Mouse (Mus musculus) liver, embryonic 13.5 days (tissue): ENCODE results near the gene Serpinb9b. TPM values are rescaled to one million over a fixed set of nuclear protein-coding genes. Genes with fewer than 3 reads are reported as not detected.
"Not testable (repeated sequence)": the region's sequence is repeated elsewhere in the genome, so short reads cannot be mapped to it uniquely, and the experiment has no call there.

Source experiments
- ATAC-seq: fragments of 200-750 bp; cut with Nextera tagmentation; 2 replicates; pipeline ENCODE4 v1.8.0; 2017; ENCODE audit warnings: low read depth, mild to moderate bottlenecking, moderate number of reproducible peaks, moderate library complexity
- DNase-seq: peaks from one replicate; pipeline ENCODE4 v3.0.0; 2022
- H3K27ac ChIP-seq: fragments of 300-500 bp; sonication (generic); 2 replicates; pipeline ENCODE4 v1.5.1; 2015; ENCODE audit warnings: moderate library complexity, mild to moderate bottlenecking, inconsistent platforms
- H3K27me3 ChIP-seq: fragments of 300-500 bp; sonication (generic); 2 replicates; pipeline ENCODE4 v1.6.1; 2015; ENCODE audit warnings: mild to moderate bottlenecking, inconsistent platforms
- H3K36me3 ChIP-seq: fragments of 300-500 bp; sonication (generic); 2 replicates; pipeline ENCODE4 v1.6.1; 2015; ENCODE audit warnings: mild to moderate bottlenecking, inconsistent platforms
- H3K4me1 ChIP-seq: fragments of 300-500 bp; sonication (generic); replicated peaks from 2 replicates; pipeline ENCODE4 v1.6.1; 2015; ENCODE audit warnings: inconsistent platforms
- H3K4me2 ChIP-seq: fragments of 300-500 bp; sonication (generic); 2 replicates; pipeline ENCODE4 v1.6.1; 2015; ENCODE audit warnings: inconsistent platforms, mild to moderate bottlenecking, moderate library complexity
- H3K4me3 ChIP-seq: fragments of 300-500 bp; sonication (generic); replicated peaks from 2 replicates; pipeline ENCODE4 v1.5.1; 2015; ENCODE audit warnings: mild to moderate bottlenecking, inconsistent platforms
- H3K9ac ChIP-seq: fragments of 300-500 bp; sonication (generic); 2 replicates; pipeline ENCODE4 v1.6.1; 2015; ENCODE audit warnings: mild to moderate bottlenecking, inconsistent platforms
- H3K9me3 ChIP-seq: fragments of 300-500 bp; sonication (generic); replicated peaks from 2 replicates; pipeline ENCODE4 v1.6.1; 2016; ENCODE audit warnings: inconsistent platforms
- WGBS: fragments of 180-500 bp; shearing (Covaris S2); methylation state at CpG from one replicate; pipeline ENCODE4 v1.1.7; 2015; ENCODE audit not compliant: insufficient replicate concordance; 5-methylcytosine and 5-hydroxymethylcytosine counted together
- polyA plus RNA-seq: library from polyadenylated mRNA; unstranded; fragments of >200 nt; fragmentation: Nextera tagmentation; extraction: Ambion mirVana; gene quantifications from 2 replicates; pipeline ENCODE4 v1.2.1, GENCODE M21; 2015

Gene Serpinb9b
- polyA plus RNA-seq, 1 experiment from 2014 or later, result not detected

DNA sequence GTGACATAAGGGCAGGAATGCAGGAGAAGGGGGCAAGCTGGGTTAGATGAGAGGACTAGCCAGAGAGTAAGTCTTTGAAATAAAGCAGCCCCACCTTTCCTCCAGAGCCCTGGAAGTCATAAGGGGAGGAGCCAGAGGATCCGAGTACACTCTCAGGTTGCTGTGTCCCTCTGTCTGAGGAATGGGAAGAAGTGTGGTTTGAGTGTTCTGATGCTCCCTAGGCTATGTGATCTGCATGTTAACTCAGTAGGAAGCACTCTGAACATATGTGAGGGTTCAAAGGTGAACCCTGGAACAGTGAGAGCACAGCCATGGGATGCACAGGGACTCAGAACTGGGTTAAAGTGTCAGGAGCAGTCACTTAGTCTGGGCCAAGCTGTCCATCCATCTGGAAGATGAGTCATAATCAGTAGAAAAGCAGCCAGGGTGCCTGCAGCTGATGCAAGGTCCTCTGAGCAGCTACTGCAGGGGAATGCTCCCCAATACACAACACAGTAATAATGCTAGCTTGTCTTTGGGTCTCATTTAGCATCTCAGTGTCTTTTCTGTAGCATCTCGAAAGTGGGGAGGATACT lies 21.6 kb upstream of the Serpinb9b start:
- Histone ChIP-seq H3K4me2 (peak overlapping the region; percentile 77; the same call in 1 of the 2 replicates), H3K36me3 (no peaks in the 10 kb centered on the region), H3K27ac (peak overlapping the region; percentile 91), H3K27me3 (no peaks in the 10 kb centered on the region), H3K9me3 (no peaks in the 10 kb centered on the region), H3K4me1 (peaks cover 35% of the 10 kb centered on the region), H3K9ac (0 out of 2 replicates have a peak overlapping the region, but pooled peaks have one; percentile 71), H3K4me3 (no peak overlapping the region)
- no peak for ATAC-seq
- no peak for DNase-seq
- 63% methylated on average over 2 of the region's 2 CpGs for WGBS

- Histone ChIP-seq H3K9ac (no peak overlapping the region), H3K27me3 (no peaks in the 10 kb centered on the region), H3K9me3 (no peaks in the 10 kb centered on the region), H3K4me2 (no peak overlapping the region), H3K4me1 (peaks cover 35% of the 10 kb centered on the region), H3K4me3 (no peak overlapping the region), H3K36me3 (no peaks in the 10 kb centered on the region), H3K27ac (no peak overlapping the region)
- ATAC-seq (no peak), DNase-seq (no peak)
- WGBS, result 68% methylated on average over 3 of the region's 3 CpGs
Observed at GRCm38 (mm10) chr13:33006555-33006954, 20.7 kb upstream of the Serpinb9b start.

- no peaks in the 10 kb centered on the region for H3K36me3 ChIP-seq
- WGBS, result 72% methylated on average over 1 of the region's 1 CpGs
- H3K4me2 ChIP-seq, result no peak overlapping the region
- H3K27me3 ChIP-seq, result no peaks in the 10 kb centered on the region
- DNase-seq (no peak), ATAC-seq (no peak)
- no peak overlapping the region for H3K27ac ChIP-seq
- no peak overlapping the region for H3K9ac ChIP-seq
- H3K4me3 ChIP-seq, result no peak overlapping the region
- H3K9me3 ChIP-seq, result no peaks in the 10 kb centered on the region
- H3K4me1 ChIP-seq, result no peaks in the 10 kb centered on the region
Observed at GRCm38 (mm10) chr13:33012395-33012794, 14.8 kb upstream of the Serpinb9b start.

- 57% methylated on average over 2 of the region's 2 CpGs for WGBS
Observed at GRCm38 (mm10) chr13:33013271-33013670, 13.9 kb upstream of the Serpinb9b start.

GRCm38 (mm10) chr13:33022371-33022770 lies 4.8 kb upstream of the Serpinb9b start:
- Histone ChIP-seq H3K4me2 (no peak overlapping the region), H3K4me1 (no peaks in the 10 kb centered on the region), H3K9me3 (no peaks in the 10 kb centered on the region), H3K27me3 (no peaks in the 10 kb centered on the region), H3K9ac (no peak overlapping the region), H3K27ac (no peak overlapping the region), H3K36me3 (no peaks in the 10 kb centered on the region), H3K4me3 (no peak overlapping the region)
- no peak for DNase-seq
- ATAC-seq, result no peak
- WGBS, result 76% methylated on average over 1 of the region's 1 CpGs

More at GRCm38 (mm10) chr13:33013271-33013670, 13.9 kb upstream of the Serpinb9b start:
- H3K4me1 ChIP-seq, result no peaks in the 10 kb centered on the region
- no peak for DNase-seq
- no peaks in the 10 kb centered on the region for H3K36me3 ChIP-seq
- ATAC-seq, result no peak
- H3K27ac ChIP-seq, result no peak overlapping the region
- no peak overlapping the region for H3K4me2 ChIP-seq
- H3K9ac ChIP-seq, result no peak overlapping the region
- H3K9me3 ChIP-seq, result no peaks in the 10 kb centered on the region
- no peak overlapping the region for H3K4me3 ChIP-seq
- H3K27me3 ChIP-seq, result no peaks in the 10 kb centered on the region

- H3K36me3 ChIP-seq, result no peaks in the 10 kb centered on the region
- no peaks in the 10 kb centered on the region for H3K4me1 ChIP-seq
- ATAC-seq (0 out of 2 replicates have a peak, but pooled peaks have one; percentile 47), DNase-seq (no peak)
- H3K27me3 ChIP-seq, result no peaks in the 10 kb centered on the region
- H3K9ac ChIP-seq, result no peak overlapping the region
- 72% methylated on average over 1 of the region's 1 CpGs for WGBS
- H3K27ac ChIP-seq, result no peak overlapping the region
- H3K4me2 ChIP-seq, result no peak overlapping the region
- H3K4me3 ChIP-seq, result no peak overlapping the region
- no peaks in the 10 kb centered on the region for H3K9me3 ChIP-seq
Observed at GRCm38 (mm10) chr13:33026427-33027057, 674 bp upstream of the Serpinb9b start.

DNA sequence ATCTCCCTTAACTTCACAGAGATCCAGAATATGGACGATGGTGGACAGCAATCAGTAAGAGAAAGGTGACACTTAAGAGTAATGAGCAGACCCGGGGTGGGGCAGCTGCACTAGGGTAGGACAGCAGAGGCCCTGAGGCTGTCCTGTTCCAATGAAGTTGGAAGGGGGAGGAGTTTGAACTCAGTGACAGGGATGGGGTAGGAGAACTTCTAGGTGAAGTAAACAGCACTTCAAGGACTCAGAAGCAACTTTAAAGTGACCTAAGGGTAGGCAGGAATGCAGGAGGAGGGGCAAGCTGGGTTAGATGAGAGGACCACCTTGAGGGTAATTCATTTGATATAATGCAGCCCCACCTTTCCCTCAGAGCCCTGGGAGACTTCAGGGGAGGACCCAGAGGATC lies 930 bp downstream of the Serpinb9b start:
- no peak for DNase-seq
- Histone ChIP-seq H3K9me3 (no peaks in the 10 kb centered on the region), H3K4me3 (no peak overlapping the region), H3K4me1 (no peaks in the 10 kb centered on the region), H3K36me3 (no peaks in the 10 kb centered on the region), H3K9ac (no peak overlapping the region), H3K4me2 (no peak overlapping the region), H3K27me3 (no peaks in the 10 kb centered on the region), H3K27ac (no peak overlapping the region)
- WGBS, result 29% methylated on average over 2 of the region's 2 CpGs
- no peak for ATAC-seq

GRCm38 (mm10) chr13:33028550-33028949 lies 1.3 kb downstream of the Serpinb9b start:
- no peak for DNase-seq
- no peak overlapping the region for H3K9ac ChIP-seq
- no peak overlapping the region for H3K4me2 ChIP-seq
- WGBS, result 55% methylated on average over 2 of the region's 2 CpGs
- no peaks in the 10 kb centered on the region for H3K27me3 ChIP-seq
- H3K4me3 ChIP-seq, result no peak overlapping the region
- H3K27ac ChIP-seq, result no peak overlapping the region
- ATAC-seq, result 0 out of 2 replicates have a peak, but pooled peaks have one; percentile 20
- H3K36me3 ChIP-seq, result no peaks in the 10 kb centered on the region
- H3K4me1 ChIP-seq, result no peaks in the 10 kb centered on the region
- H3K9me3 ChIP-seq, result no peaks in the 10 kb centered on the region

DNA sequence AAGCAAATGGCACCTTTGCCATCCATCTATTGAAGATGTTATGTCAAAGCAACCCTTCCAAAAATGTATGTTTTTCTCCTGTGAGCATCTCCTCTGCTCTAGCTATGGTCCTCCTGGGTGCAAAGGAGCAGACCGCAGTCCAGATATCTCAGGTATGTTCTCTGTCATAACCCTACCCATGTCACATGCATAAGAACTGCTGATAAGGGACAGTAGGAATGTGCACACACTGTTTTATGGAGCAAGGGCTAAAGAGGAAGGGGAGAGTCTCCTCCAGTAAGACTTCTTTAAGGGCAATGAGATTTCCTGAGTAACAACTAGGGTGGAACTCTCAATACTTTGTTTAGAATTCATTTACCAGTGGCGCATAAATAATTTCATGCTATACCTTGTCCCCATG lies 2.3 kb downstream of the Serpinb9b start:
- 82% methylated on average over 2 of the region's 2 CpGs for WGBS
- H3K9ac ChIP-seq, H3K9me3 ChIP-seq, ATAC-seq, DNase-seq, H3K27me3 ChIP-seq, H3K36me3 ChIP-seq, H3K4me3 ChIP-seq, H3K4me2 ChIP-seq, H3K4me1 ChIP-seq, H3K27ac ChIP-seq: not testable (repeated sequence)

DNA sequence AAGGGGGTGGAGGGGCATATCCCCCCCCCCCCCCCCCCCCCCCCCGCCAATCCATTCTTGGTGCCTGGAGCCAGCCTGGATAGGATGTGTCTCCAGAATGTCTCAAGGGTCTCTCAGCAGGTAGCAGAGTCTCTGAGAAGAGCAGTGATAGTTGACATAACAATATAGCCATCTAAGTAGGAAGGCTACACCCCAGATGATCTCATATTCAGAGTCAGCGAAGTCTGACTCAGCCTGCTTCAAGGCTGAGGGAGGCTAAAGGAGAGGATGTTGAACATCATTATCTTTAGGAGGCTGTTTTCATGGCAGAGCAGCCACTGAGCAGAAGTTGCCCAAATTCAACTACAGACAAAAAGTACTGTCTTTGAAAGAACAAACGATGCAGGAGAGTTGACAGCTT lies 3.1 kb downstream of the Serpinb9b start:
- no peak overlapping the region for H3K4me3 ChIP-seq
- no peaks in the 10 kb centered on the region for H3K4me1 ChIP-seq
- 48% methylated on average over 3 of the region's 3 CpGs for WGBS
- H3K9ac ChIP-seq, result no peak overlapping the region
- H3K27me3 ChIP-seq, result no peaks in the 10 kb centered on the region
- DNase-seq (no peak), ATAC-seq (no peak)
- H3K9me3 ChIP-seq, result no peaks in the 10 kb centered on the region
- no peak overlapping the region for H3K27ac ChIP-seq
- H3K4me2 ChIP-seq, result no peak overlapping the region
- no peaks in the 10 kb centered on the region for H3K36me3 ChIP-seq

DNA sequence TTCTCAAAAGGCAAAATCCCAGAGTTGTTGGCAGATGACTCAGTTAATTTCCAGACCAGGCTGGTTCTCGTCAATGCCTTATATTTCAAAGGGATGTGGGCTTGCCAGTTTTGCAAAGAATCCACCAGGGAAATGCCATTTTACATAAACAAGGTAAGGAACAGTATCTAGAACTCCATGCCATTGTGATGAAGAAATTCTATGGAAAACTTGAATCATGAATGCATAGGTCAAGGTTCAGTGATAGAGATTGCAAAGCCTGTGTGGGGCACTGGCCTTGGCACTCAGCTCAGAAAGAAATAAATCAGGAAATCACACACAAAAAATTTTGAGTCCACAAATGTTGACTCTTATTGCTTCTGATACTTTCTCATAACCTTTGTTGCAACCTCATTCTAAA lies 8.3 kb downstream of the Serpinb9b start:
- ATAC-seq (no peak), DNase-seq (no peak)
- Histone ChIP-seq H3K9ac (no peak overlapping the region), H3K4me3 (no peak overlapping the region), H3K4me2 (no peak overlapping the region), H3K27me3 (no peaks in the 10 kb centered on the region), H3K36me3 (no peaks in the 10 kb centered on the region), H3K27ac (no peak overlapping the region), H3K9me3 (no peaks in the 10 kb centered on the region), H3K4me1 (no peaks in the 10 kb centered on the region)
- WGBS, result 56% methylated on average over 1 of the region's 1 CpGs

DNA sequence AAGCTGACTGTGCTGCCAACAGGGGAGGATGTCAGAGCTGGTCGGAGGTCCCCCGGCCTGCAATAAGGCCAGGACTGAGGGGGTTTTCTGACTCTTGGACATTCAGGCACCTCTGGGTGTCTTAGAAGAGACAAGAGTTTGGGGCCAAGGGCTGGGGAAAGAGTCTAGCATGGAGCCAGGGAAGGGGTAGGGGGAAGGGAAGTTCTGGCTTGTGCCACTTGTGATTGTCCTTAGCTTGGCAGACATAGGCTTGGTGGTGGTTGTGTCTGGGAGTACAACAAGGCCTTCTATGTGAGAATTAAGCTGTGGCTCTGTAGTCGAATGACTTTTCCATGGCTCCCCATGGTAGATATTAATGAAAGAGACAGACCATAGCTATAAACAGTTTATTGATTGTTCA lies 16.3 kb downstream of the Serpinb9b start:
- ATAC-seq (no peak), DNase-seq (no peak)
- Histone ChIP-seq H3K4me1 (peaks cover 8% of the 10 kb centered on the region), H3K27me3 (no peaks in the 10 kb centered on the region), H3K36me3 (no peaks in the 10 kb centered on the region), H3K4me3 (no peak overlapping the region), H3K4me2 (no peak overlapping the region), H3K9ac (no peak overlapping the region), H3K9me3 (no peaks in the 10 kb centered on the region), H3K27ac (no peak overlapping the region)
- 69% methylated on average over 3 of the region's 3 CpGs for WGBS
